Mouse (Mus musculus) testis, adult 2 months (tissue): ENCODE results near the gene Mxd4.

Source experiments
- CTCF ChIP-seq: fragments of 200-500 bp; IDR thresholded peaks from 2 replicates; pipeline ENCODE4 v1.5.1; 2012; ENCODE audit warnings: low read depth, mild to moderate bottlenecking, inconsistent platforms, low read length, moderate library complexity; ENCODE audit not compliant: control insufficient read depth, insufficient read depth, insufficient replicate concordance
- POLR2A ChIP-seq: fragments of 200-500 bp; IDR thresholded peaks from 2 replicates; pipeline ENCODE4 v1.6.1; 2012; ENCODE audit warnings: low read depth, mild to moderate bottlenecking, inconsistent platforms, low read length, moderate library complexity; ENCODE audit not compliant: control insufficient read depth

- TF ChIP-seq CTCF (no peak), POLR2A (no peak)
Observed at GRCm38 (mm10) chr5:34201396-34201795, 13.9 kb upstream of the Mxd4 start.
